Mouse (Mus musculus) naive thymus-derived CD4-positive, alpha-beta T cell, adult 2 months (primary cell): ENCODE data around the gene Aldh1l2.

Experiments
- DNase-seq: peaks from one replicate; pipeline ENCODE4 v3.0.0-alpha.2; 2011; ENCODE audit warnings: low read depth

Gene Aldh1l2

GRCm38 (mm10) chr10:83457531-83457930 is 76.4 kb downstream of the Aldh1l2 start:
- DNase-seq = no peak

DNA sequence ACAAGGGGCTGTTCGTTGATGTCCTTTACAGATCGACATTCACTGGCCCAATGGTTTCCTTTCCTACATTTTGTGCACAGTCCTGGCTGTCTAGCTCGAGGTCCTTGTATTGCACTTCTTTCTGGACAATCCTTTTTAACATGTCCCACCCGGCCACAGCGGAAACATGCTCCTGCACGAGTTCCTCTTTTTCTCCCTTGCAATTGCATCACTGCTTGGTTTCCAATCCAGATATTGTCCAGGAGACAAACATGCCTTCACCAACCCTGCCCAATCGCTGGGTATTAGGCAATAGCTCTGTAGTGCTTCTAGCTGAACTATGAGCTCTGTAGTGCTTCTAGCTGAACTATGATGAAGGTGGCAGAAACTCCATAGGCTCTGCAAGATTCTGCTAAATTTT is 85.4 kb downstream of the Aldh1l2 start:
- no peak for DNase-seq
